Mouse (Mus musculus) cortical plate, adult 2 months (tissue): Measurements from ENCODE around the gene Gsdma. TPM values are rescaled to one million over a fixed set of nuclear protein-coding genes. Genes with fewer than 3 reads are reported as not detected.

ENCODE experiments used
- H3K27ac ChIP-seq: fragments of 200-500 bp; 2 replicates; pipeline ENCODE4 v1.5.1; 2012; ENCODE audit warnings: low read length, control low read depth, inconsistent platforms; ENCODE audit not compliant: insufficient read depth
- H3K4me1 ChIP-seq: fragments of 200-500 bp; 2 replicates; pipeline ENCODE4 v1.6.1; 2011; ENCODE audit warnings: low read length; ENCODE audit not compliant: control insufficient read depth, insufficient read depth
- H3K4me3 ChIP-seq: fragments of 200-500 bp; 2 replicates; pipeline ENCODE4 v1.5.1; 2011; ENCODE audit warnings: mild to moderate bottlenecking, low read length, control low read depth; ENCODE audit not compliant: insufficient read depth
- CTCF ChIP-seq: fragments of 200-500 bp; IDR thresholded peaks from 2 replicates; pipeline ENCODE4 v1.5.1; 2011; ENCODE audit warnings: mild to moderate bottlenecking, control low read depth, low read length; ENCODE audit not compliant: insufficient read depth; ENCODE audit errors: extremely low read depth
- POLR2A ChIP-seq: fragments of 200-500 bp; IDR thresholded peaks from 2 replicates; pipeline ENCODE4 v1.6.1; 2011; ENCODE audit warnings: mild to moderate bottlenecking, low read length, control low read depth; ENCODE audit not compliant: insufficient read depth; ENCODE audit errors: extremely low read depth
- polyA plus RNA-seq: library from polyadenylated mRNA; depleted of rRNA; stranded (reverse); fragments of >200 nt; gene quantifications from 2 replicates; pipeline ENCODE4 v1.2.3, GENCODE M21; 2012; rRNA removed

Gsdma gene
- polyA plus RNA-seq, 1 experiment: 0.06 TPM

- peaks cover 18% of the 10 kb centered on the region for H3K4me1 ChIP-seq
- no peak for TF ChIP-seq POLR2A
- TF ChIP-seq CTCF: no peak; the same call in 1 of the 2 replicates
- H3K27ac ChIP-seq: peak overlapping the region; percentile 72
- H3K4me3 ChIP-seq: no peak overlapping the region
Observed at GRCm38 (mm10) chr11:98721458-98722226, 57.5 kb downstream of the Gsdma start.

- Histone ChIP-seq H3K4me3 (no peak overlapping the region), H3K27ac (no peak overlapping the region), H3K4me1 (peaks cover 18% of the 10 kb centered on the region)
- TF ChIP-seq POLR2A (no peak), CTCF (no peak)
Observed at GRCm38 (mm10) chr11:98723098-98723497, 58.9 kb downstream of the Gsdma start.

GRCm38 (mm10) chr11:98725926-98726506 lies 61.9 kb downstream of the Gsdma start:
- H3K27ac ChIP-seq: no peak overlapping the region
- TF ChIP-seq POLR2A (no peak), CTCF (no peak)
- peaks cover 10% of the 10 kb centered on the region for H3K4me1 ChIP-seq
- no peak overlapping the region for H3K4me3 ChIP-seq

Other genes with a start within 250 kb of the Gsdma start
- 192 and 197 TPM in 2 replicates for gene Mien1, start 225.4 kb upstream of the Gsdma start, polyA plus RNA-seq
- gene Grb7, start 218.0 kb upstream of the Gsdma start, polyA plus RNA-seq: 3.8 TPM in 2 replicates
- 0.17 and 0.44 TPM in 2 replicates for gene Ikzf3, start 118.3 kb upstream of the Gsdma start, polyA plus RNA-seq
- 0.23 TPM in 1 of 2 replicates, not detected in the other for gene Zpbp2, start 113.3 kb upstream of the Gsdma start, polyA plus RNA-seq
- 55.0 and 56.1 TPM in 2 replicates for gene Ormdl3, start 77.0 kb upstream of the Gsdma start, polyA plus RNA-seq
- gene Lrrc3c, start 66.1 kb upstream of the Gsdma start, polyA plus RNA-seq: not detected in 2 replicates
- gene Gm12355, start 38.7 kb upstream of the Gsdma start, polyA plus RNA-seq: 0.11 and 0.21 TPM in 2 replicates
- gene Gsdma3, start 38.0 kb upstream of the Gsdma start, polyA plus RNA-seq: not detected in 2 replicates
- not detected in 2 replicates for gene Gsdma2, start 17.6 kb upstream of the Gsdma start, polyA plus RNA-seq
- 188 and 190 TPM in 2 replicates for gene Psmd3, start 18.2 kb downstream of the Gsdma start, polyA plus RNA-seq
- gene Csf3, start 36.9 kb downstream of the Gsdma start, polyA plus RNA-seq: 0.08 TPM in 1 of 2 replicates, not detected in the other
- 127 and 144 TPM in 2 replicates for gene Med24, start 65.1 kb downstream of the Gsdma start, polyA plus RNA-seq
- 721 and 771 TPM in 2 replicates for gene Thra, start 76.3 kb downstream of the Gsdma start, polyA plus RNA-seq
- gene Nr1d1, start 111.0 kb downstream of the Gsdma start, polyA plus RNA-seq: 153 and 156 TPM in 2 replicates
- 119 and 131 TPM in 2 replicates for gene Msl1, start 131.2 kb downstream of the Gsdma start, polyA plus RNA-seq
- 44.9 and 47.4 TPM in 2 replicates for gene Casc3, start 140.6 kb downstream of the Gsdma start, polyA plus RNA-seq
- 153 and 181 TPM in 2 replicates for gene Rapgefl1, start 172.4 kb downstream of the Gsdma start, polyA plus RNA-seq
- 35.2 and 36.5 TPM in 2 replicates for gene Wipf2, start 199.3 kb downstream of the Gsdma start, polyA plus RNA-seq
- gene Cdc6, start 243.4 kb downstream of the Gsdma start, polyA plus RNA-seq: 0.40 and 0.56 TPM in 2 replicates